Mouse (Mus musculus) forebrain, embryonic 14.5 days (tissue): ENCODE results near the gene Uroc1. TPM values are rescaled to one million over a fixed set of nuclear protein-coding genes. Genes with fewer than 3 reads are reported as not detected.

ENCODE experiments used
- ATAC-seq: fragments of 200-750 bp; cut with Nextera tagmentation; 2 replicates; pipeline ENCODE4 v1.8.0; 2017; ENCODE audit warnings: mild to moderate bottlenecking, moderate library complexity
- DNase-seq: peaks from one replicate; pipeline ENCODE4 v3.0.0-alpha.2; 2015; ENCODE audit warnings: low spot score
- H3K27ac ChIP-seq: fragments of 300-500 bp; sonication (generic); 2 replicates; pipeline ENCODE4 v1.5.1; 2014; ENCODE audit warnings: low read depth, mild to moderate bottlenecking, control low read depth, low read length, moderate library complexity
- H3K27me3 ChIP-seq: fragments of 300-500 bp; sonication (generic); replicated peaks from 2 replicates; pipeline ENCODE4 v1.6.1; 2014; ENCODE audit warnings: low read length, control low read depth, mixed read lengths; ENCODE audit not compliant: control insufficient read depth, insufficient read depth
- H3K36me3 ChIP-seq: fragments of 300-500 bp; sonication (generic); 2 replicates; pipeline ENCODE4 v1.6.1; 2014; ENCODE audit warnings: low read length, control low read depth; ENCODE audit not compliant: control insufficient read depth, insufficient read depth
- H3K4me1 ChIP-seq: fragments of 300-500 bp; sonication (generic); 2 replicates; pipeline ENCODE4 v1.6.1; 2014; ENCODE audit warnings: antibody characterized with exemption, low read length, control low read depth; ENCODE audit not compliant: control insufficient read depth, insufficient read depth
- H3K4me2 ChIP-seq: fragments of 300-500 bp; sonication (generic); 2 replicates; pipeline ENCODE4 v1.6.1; 2014; ENCODE audit warnings: mild to moderate bottlenecking, control low read depth, low read length
- H3K4me3 ChIP-seq: fragments of 300-500 bp; sonication (generic); 2 replicates; pipeline ENCODE4 v1.5.1; 2014; ENCODE audit warnings: low read depth, low read length, control low read depth
- H3K9ac ChIP-seq: fragments of 300-500 bp; sonication (generic); 2 replicates; pipeline ENCODE4 v1.6.1; 2014; ENCODE audit warnings: mild to moderate bottlenecking, low read length, control low read depth, moderate library complexity
- H3K9me3 ChIP-seq: fragments of 300-500 bp; sonication (generic); replicated peaks from 2 replicates; pipeline ENCODE4 v1.6.1; 2016; ENCODE audit warnings: low read length, control low read depth, mixed read lengths; ENCODE audit not compliant: control insufficient read depth
- WGBS: fragments of 180-500 bp; shearing (Covaris S2); extraction: QIAGEN DNeasy Blood & Tissue Kit; methylation state at CpG from one replicate; pipeline ENCODE4 v1.1.7; 2014; 5-methylcytosine and 5-hydroxymethylcytosine counted together
- polyA plus RNA-seq: library from polyadenylated mRNA; unstranded; fragments of >200 nt; fragmentation: Nextera tagmentation; extraction: Ambion mirVana; gene quantifications from 2 replicates; pipeline ENCODE4 v1.2.1, GENCODE M21; 2014

Uroc1 gene
- polyA plus RNA-seq, 1 experiment from 2014 or later: not detected

GRCm38 (mm10) chr6:90342343-90342742 lies 9.3 kb downstream of the Uroc1 start:
- no peak overlapping the region for H3K9ac ChIP-seq
- ATAC-seq: no peak
- no peak overlapping the region for H3K27ac ChIP-seq
- no peaks in the 10 kb centered on the region for H3K36me3 ChIP-seq
- H3K4me1 ChIP-seq: no peaks in the 10 kb centered on the region
- no peak overlapping the region for H3K4me3 ChIP-seq
- WGBS: 66% methylated on average over 2 of the region's 2 CpGs
- DNase-seq: no peak
- no peaks in the 10 kb centered on the region for H3K27me3 ChIP-seq
- H3K9me3 ChIP-seq: no peaks in the 10 kb centered on the region
- H3K4me2 ChIP-seq: no peak overlapping the region

GRCm38 (mm10) chr6:90347183-90347582 lies 14.1 kb downstream of the Uroc1 start:
- Histone ChIP-seq H3K9me3 (no peaks in the 10 kb centered on the region), H3K36me3 (no peaks in the 10 kb centered on the region), H3K27me3 (no peaks in the 10 kb centered on the region), H3K9ac (no peak overlapping the region), H3K4me3 (no peak overlapping the region), H3K4me2 (no peak overlapping the region), H3K27ac (no peak overlapping the region), H3K4me1 (no peaks in the 10 kb centered on the region)
- ATAC-seq: no peak
- DNase-seq: no peak
- 82% methylated on average over 4 of the region's 4 CpGs for WGBS

- Histone ChIP-seq H3K27me3 (no peaks in the 10 kb centered on the region), H3K9me3 (no peaks in the 10 kb centered on the region), H3K36me3 (no peaks in the 10 kb centered on the region), H3K4me2 (no peak overlapping the region), H3K4me1 (no peaks in the 10 kb centered on the region), H3K4me3 (no peak overlapping the region), H3K27ac (no peak overlapping the region), H3K9ac (no peak overlapping the region)
- no peak for ATAC-seq
- DNase-seq: no peak
- 92% methylated on average over 4 of the region's 4 CpGs for WGBS
Measured at GRCm38 (mm10) chr6:90348500-90348899, 15.4 kb downstream of the Uroc1 start.

- Histone ChIP-seq H3K27me3 (no peaks in the 10 kb centered on the region), H3K4me2 (no peak overlapping the region), H3K9me3 (no peaks in the 10 kb centered on the region), H3K27ac (no peak overlapping the region), H3K9ac (no peak overlapping the region), H3K4me1 (no peaks in the 10 kb centered on the region), H3K36me3 (no peaks in the 10 kb centered on the region), H3K4me3 (no peak overlapping the region)
- 68% methylated on average over 2 of the region's 2 CpGs for WGBS
- DNase-seq (no peak), ATAC-seq (no peak)
Measured at GRCm38 (mm10) chr6:90350011-90350410, 16.9 kb downstream of the Uroc1 start.

GRCm38 (mm10) chr6:90358142-90358541 lies 25.1 kb downstream of the Uroc1 start:
- Histone ChIP-seq H3K27me3 (no peaks in the 10 kb centered on the region), H3K27ac (no peak overlapping the region), H3K36me3 (no peaks in the 10 kb centered on the region), H3K4me1 (peaks cover 5% of the 10 kb centered on the region; the same call in 1 of the 2 replicates), H3K9ac (no peak overlapping the region), H3K4me3 (no peak overlapping the region), H3K4me2 (no peak overlapping the region), H3K9me3 (no peaks in the 10 kb centered on the region)
- ATAC-seq: no peak
- no peak for DNase-seq
- 73% methylated on average over 5 of the region's 5 CpGs for WGBS

GRCm38 (mm10) chr6:90359445-90359844 lies 26.4 kb downstream of the Uroc1 start:
- Histone ChIP-seq H3K27ac (no peak overlapping the region), H3K9me3 (no peaks in the 10 kb centered on the region), H3K27me3 (no peaks in the 10 kb centered on the region), H3K4me3 (no peak overlapping the region), H3K4me2 (no peak overlapping the region), H3K36me3 (no peaks in the 10 kb centered on the region), H3K4me1 (peaks cover 5% of the 10 kb centered on the region; the same call in 1 of the 2 replicates), H3K9ac (no peak overlapping the region)
- ATAC-seq (no peak), DNase-seq (no peak)
- 66% methylated on average over 2 of the region's 2 CpGs for WGBS

GRCm38 (mm10) chr6:90360024-90360781 lies 27.1 kb downstream of the Uroc1 start:
- ATAC-seq (peak; percentile 76), DNase-seq (peak; percentile 82)
- Histone ChIP-seq H3K4me2 (no peak overlapping the region), H3K36me3 (no peaks in the 10 kb centered on the region), H3K9me3 (no peaks in the 10 kb centered on the region), H3K27me3 (no peaks in the 10 kb centered on the region), H3K4me3 (no peak overlapping the region), H3K4me1 (peaks cover 5% of the 10 kb centered on the region; the same call in 1 of the 2 replicates), H3K27ac (peak overlapping the region; percentile 44; the same call in 1 of the 2 replicates), H3K9ac (no peak overlapping the region)
- 40% methylated on average over 7 of the region's 7 CpGs for WGBS

- peaks cover 5% of the 10 kb centered on the region; the same call in 1 of the 2 replicates for H3K4me1 ChIP-seq
- no peak overlapping the region for H3K4me3 ChIP-seq
- ATAC-seq: no peak
- H3K27ac ChIP-seq: no peak overlapping the region
- WGBS: 87% methylated on average over 6 of the region's 6 CpGs
- H3K9me3 ChIP-seq: no peaks in the 10 kb centered on the region
- no peaks in the 10 kb centered on the region for H3K36me3 ChIP-seq
- H3K9ac ChIP-seq: no peak overlapping the region
- no peak overlapping the region for H3K4me2 ChIP-seq
- no peaks in the 10 kb centered on the region for H3K27me3 ChIP-seq
- no peak for DNase-seq
Measured at GRCm38 (mm10) chr6:90360922-90361614, 28.0 kb downstream of the Uroc1 start.

- Histone ChIP-seq H3K4me2 (no peak overlapping the region), H3K9me3 (no peaks in the 10 kb centered on the region), H3K9ac (no peak overlapping the region), H3K4me1 (peaks cover 5% of the 10 kb centered on the region; the same call in 1 of the 2 replicates), H3K27ac (no peak overlapping the region), H3K36me3 (no peaks in the 10 kb centered on the region), H3K4me3 (no peak overlapping the region), H3K27me3 (no peaks in the 10 kb centered on the region)
- DNase-seq (no peak), ATAC-seq (no peak)
- 86% methylated on average over 5 of the region's 5 CpGs for WGBS
Measured at GRCm38 (mm10) chr6:90363301-90363700, 30.2 kb downstream of the Uroc1 start.
